Mouse (Mus musculus) spleen, embryonic (tissue): Measurements from ENCODE around the gene Dclre1a.

ENCODE experiments used
- CTCF ChIA-PET: fragments of 350-600 bp; sonication (Branson Sonifier 250); formaldehyde crosslinking; loops from one replicate; lab custom pipeline; 2022; lab: Charles Lee

The Dclre1a gene

DNA sequence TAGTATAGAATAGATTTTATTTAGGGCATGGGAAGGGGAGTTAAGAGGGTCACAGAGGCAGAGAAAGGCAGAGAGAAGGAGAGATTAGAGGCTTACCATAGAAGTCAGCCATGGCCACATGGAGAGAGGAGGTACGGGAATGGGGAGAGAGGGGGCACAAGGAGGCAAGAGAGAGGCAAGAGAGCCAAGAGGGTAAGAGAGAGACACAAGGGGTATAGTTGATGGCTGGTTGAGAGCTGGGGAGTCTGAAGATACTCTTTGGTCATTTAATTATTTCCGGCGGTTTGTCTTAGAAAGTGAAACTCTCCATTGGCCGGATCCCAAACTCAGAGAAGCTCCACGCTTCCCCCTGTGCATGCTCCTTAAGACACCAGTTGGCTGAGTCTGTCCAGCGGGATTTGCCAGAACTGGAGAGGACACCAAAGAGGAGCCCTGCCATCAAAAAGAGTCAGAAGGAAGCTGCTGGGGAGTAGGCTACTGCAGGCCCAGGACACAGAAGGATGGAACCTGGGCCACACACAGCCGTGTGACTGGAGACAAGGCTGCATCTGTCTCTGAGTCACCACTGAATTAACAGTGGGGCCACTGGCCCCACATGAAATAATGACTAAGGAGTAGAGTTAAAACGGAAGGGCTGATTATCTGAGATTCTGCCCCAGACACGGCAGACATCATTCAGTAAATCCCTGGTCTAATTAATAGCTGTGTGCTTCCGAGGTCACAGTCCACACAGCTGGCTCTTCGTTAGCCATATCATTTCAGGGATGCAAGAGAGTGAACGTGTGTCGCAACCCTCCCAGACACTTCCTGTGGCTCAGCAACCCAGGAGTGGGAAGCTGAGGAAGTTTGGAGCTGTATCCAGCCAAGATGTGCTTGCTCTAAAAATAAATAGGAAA is 62.4 kb downstream of the Dclre1a start:
- CTCF ChIA-PET = no interaction called here

DNA sequence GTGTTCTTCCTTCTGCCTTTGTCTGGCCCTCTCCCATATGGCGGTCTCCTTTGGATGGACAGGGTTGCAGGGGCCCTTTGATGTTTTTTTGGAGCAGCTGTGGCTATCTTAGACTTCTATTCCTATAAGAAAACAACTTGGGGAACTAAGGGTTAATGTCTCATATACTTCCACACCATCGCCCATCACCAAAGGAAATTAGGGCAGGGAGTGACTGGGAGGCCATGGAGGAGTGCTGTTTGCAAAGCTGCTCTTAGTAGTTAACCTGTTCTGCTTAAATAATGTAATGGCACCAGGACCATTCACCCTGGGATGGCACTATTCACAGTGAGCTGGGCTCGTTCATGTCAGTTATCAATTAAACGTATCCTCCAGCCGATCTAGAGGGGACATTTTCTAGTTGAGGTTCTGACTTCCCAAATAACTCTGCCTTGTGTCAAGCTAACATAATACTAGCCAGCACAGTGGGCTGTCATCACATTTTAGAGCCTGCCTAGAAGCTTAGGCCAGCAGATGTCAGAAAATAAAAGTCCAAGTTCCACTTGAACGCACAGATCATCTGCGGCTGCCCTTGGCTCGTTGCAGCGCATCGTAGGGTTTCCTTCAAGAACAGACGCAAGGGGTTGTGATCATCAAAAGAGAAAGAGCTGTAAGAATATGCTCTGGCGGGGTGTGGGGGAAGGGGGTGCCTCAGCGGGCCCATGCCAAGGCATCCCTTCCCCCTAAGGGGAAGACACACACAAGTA is 63.2 kb downstream of the Dclre1a start:
- CTCF ChIA-PET = no interaction called here
